Mouse (Mus musculus) heart, embryonic 13.5 days (tissue): ENCODE measurements at regions not wholly inside any gene's neighbourhood (a gene's known extent, or its start where the extent isn't known, plus 50 kb on each side); places are given as distances from the start of the nearest gene placed in this dataset.
A peak's percentile ranks its signal among the peaks of the same experiment; 100 is the strongest.

ENCODE experiments used
- ATAC-seq: fragments of 200-750 bp; cut with Nextera tagmentation; 2 replicates; pipeline ENCODE4 v1.8.0; 2017; ENCODE audit warnings: moderate TSS enrichment; ENCODE audit not compliant: insufficient number of reproducible peaks, low FRiP score, low TSS enrichment; ENCODE audit errors: extremely low read depth
- H3K27ac ChIP-seq: fragments of 300-500 bp; sonication (generic); replicated peaks from 2 replicates; pipeline ENCODE4 v1.5.1; 2015; ENCODE audit warnings: moderate library complexity, mild to moderate bottlenecking, inconsistent platforms
- H3K27me3 ChIP-seq: fragments of 300-500 bp; sonication (generic); replicated peaks from 2 replicates; pipeline ENCODE4 v1.6.1; 2015; ENCODE audit warnings: mild to moderate bottlenecking, inconsistent platforms
- H3K36me3 ChIP-seq: fragments of 300-500 bp; sonication (generic); 2 replicates; pipeline ENCODE4 v1.6.1; 2015; ENCODE audit warnings: mild to moderate bottlenecking, inconsistent platforms
- H3K4me1 ChIP-seq: fragments of 300-500 bp; sonication (generic); 2 replicates; pipeline ENCODE4 v1.6.1; 2015; ENCODE audit warnings: inconsistent platforms
- H3K4me2 ChIP-seq: fragments of 300-500 bp; sonication (generic); 2 replicates; pipeline ENCODE4 v1.6.1; 2015; ENCODE audit warnings: inconsistent platforms, mild to moderate bottlenecking, moderate library complexity
- H3K4me3 ChIP-seq: fragments of 300-500 bp; sonication (generic); 2 replicates; pipeline ENCODE4 v1.5.1; 2015; ENCODE audit warnings: moderate library complexity, mild to moderate bottlenecking, inconsistent platforms
- H3K9ac ChIP-seq: fragments of 300-500 bp; sonication (generic); 2 replicates; pipeline ENCODE4 v1.6.1; 2015; ENCODE audit warnings: inconsistent platforms, mild to moderate bottlenecking, moderate library complexity
- H3K9me3 ChIP-seq: fragments of 300-500 bp; sonication (generic); 2 replicates; pipeline ENCODE4 v1.6.1; 2016; ENCODE audit warnings: inconsistent platforms
- WGBS: fragments of 180-500 bp; shearing (Covaris S2); methylation state at CpG from one replicate; pipeline ENCODE4 v1.1.7; 2015; ENCODE audit warnings: mixed read lengths; 5-methylcytosine and 5-hydroxymethylcytosine counted together

DNA sequence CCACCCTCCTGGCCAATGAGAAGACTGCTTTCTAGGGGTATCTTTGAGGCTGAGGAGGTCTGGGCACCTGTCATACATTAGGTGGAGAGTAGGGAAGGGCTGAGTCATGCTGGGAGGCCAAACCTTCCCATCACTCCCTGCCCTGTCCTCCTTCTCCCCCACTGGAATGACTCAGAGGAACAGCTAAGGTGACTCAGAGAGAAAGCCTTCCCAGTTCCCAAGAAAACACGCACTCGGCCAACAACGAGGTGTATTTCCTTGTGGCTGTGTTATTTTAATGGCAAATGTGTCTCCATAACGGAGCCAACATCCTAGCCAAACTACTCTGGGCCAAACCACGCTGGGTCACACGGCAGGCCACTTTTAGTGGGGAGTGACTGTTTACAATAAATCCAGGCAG lies 124.0 kb upstream of the Cdkn3 start:
- no peak overlapping the region for H3K9ac ChIP-seq
- no peak for ATAC-seq
- no peaks in the 10 kb centered on the region for H3K36me3 ChIP-seq
- no peak overlapping the region for H3K4me2 ChIP-seq
- H3K27ac ChIP-seq: no peak overlapping the region
- H3K4me3 ChIP-seq: no peak overlapping the region
- no peaks in the 10 kb centered on the region for H3K9me3 ChIP-seq
- no peaks in the 10 kb centered on the region; the same call in 1 of the 2 replicates for H3K27me3 ChIP-seq
- 74% methylated on average over 6 of the region's 6 CpGs for WGBS
- peaks cover 10% of the 10 kb centered on the region for H3K4me1 ChIP-seq

DNA sequence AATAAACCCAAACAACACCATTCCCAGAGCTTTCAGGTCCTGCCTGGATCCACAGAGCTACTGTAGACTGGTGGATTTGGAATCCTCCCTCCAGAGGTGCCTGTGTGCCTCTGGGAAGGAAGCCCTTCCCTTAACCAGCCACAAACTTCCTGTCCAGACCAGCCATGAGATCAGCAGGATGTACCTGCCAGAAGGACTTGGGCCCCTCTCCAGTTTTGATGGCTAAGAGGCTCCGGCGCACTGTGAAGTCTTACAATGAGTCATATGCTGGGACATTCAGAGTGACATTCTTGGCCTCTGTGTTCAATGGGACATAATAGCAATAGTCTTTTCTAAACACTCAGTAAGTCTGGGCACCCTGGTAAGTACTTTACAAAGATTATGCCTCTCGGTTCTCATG lies 125.0 kb upstream of the Cdkn3 start:
- Histone ChIP-seq H3K9ac (no peak overlapping the region), H3K27ac (peak overlapping the region; percentile 9; the same call in 1 of the 2 replicates), H3K4me2 (no peak overlapping the region), H3K27me3 (no peaks in the 10 kb centered on the region; the same call in 1 of the 2 replicates), H3K4me1 (peaks cover 10% of the 10 kb centered on the region), H3K4me3 (no peak overlapping the region), H3K36me3 (no peaks in the 10 kb centered on the region), H3K9me3 (0 out of 2 replicates have a peak, but pooled peaks cover 4% of the 10 kb centered on the region)
- WGBS: 47% methylated on average over 3 of the region's 3 CpGs
- no peak for ATAC-seq

DNA sequence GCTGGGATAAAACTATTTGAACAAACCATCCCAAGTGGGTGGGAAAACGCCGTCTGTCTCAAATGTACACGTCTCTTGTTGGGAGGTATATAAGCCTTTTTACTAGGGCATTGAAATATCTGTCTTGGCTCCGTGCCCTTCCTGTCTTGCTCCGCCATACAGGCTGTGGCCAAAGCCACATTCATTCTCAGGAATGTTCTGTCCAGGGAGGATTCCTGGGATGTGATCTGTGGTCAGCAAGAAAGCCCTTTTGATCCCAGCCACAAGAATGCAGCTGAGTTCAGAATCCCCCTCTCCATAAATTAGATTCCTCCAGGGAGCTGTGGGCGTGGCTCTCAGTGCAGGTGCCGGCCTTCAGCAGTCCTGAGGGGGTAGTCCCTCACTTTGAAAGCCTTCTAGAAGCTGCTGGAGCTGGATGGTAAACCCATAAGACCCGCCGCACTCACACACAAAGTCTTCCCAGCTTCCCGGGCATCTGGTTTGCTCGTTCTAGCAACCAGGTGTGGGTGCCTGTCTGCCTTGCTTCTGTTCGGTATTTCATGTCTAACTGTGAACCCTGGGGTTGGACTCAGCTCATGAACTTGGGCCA lies 125.6 kb upstream of the Cdkn3 start:
- ATAC-seq: no peak
- Histone ChIP-seq H3K9me3 (0 out of 2 replicates have a peak, but pooled peaks cover 4% of the 10 kb centered on the region), H3K27ac (peak overlapping the region; percentile 9; the same call in 1 of the 2 replicates), H3K27me3 (no peaks in the 10 kb centered on the region), H3K9ac (no peak overlapping the region), H3K4me3 (no peak overlapping the region), H3K4me2 (no peak overlapping the region), H3K4me1 (peaks cover 10% of the 10 kb centered on the region), H3K36me3 (no peaks in the 10 kb centered on the region)
- WGBS: 66% methylated on average over 12 of the region's 12 CpGs

DNA sequence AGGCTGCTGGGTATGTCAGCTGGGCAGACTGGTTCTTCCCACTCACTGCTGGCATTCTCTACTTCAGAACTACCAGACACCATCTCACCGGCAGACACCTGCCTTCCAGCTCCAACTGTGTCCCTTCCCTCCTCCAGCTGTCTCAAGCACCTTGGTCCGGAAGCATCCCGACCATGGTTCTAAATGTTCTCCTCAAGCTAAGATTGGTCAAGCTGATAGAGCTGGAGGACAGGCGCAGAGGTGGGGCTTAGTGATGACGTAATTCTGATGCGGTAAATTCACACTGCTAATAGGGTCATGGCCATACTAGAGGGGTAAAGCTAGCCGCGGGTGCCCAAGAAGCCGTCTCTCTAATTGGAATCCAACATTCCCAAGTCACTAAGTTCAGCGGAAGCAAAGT lies 126.1 kb upstream of the Cdkn3 start:
- no peak overlapping the region for H3K27ac ChIP-seq
- H3K9ac ChIP-seq: no peak overlapping the region
- no peaks in the 10 kb centered on the region for H3K36me3 ChIP-seq
- 0 out of 2 replicates have a peak, but pooled peaks cover 4% of the 10 kb centered on the region for H3K9me3 ChIP-seq
- H3K27me3 ChIP-seq: no peaks in the 10 kb centered on the region
- no peak for ATAC-seq
- 84% methylated on average over 10 of the region's 10 CpGs for WGBS
- peaks cover 10% of the 10 kb centered on the region for H3K4me1 ChIP-seq
- no peak overlapping the region for H3K4me3 ChIP-seq
- no peak overlapping the region for H3K4me2 ChIP-seq

DNA sequence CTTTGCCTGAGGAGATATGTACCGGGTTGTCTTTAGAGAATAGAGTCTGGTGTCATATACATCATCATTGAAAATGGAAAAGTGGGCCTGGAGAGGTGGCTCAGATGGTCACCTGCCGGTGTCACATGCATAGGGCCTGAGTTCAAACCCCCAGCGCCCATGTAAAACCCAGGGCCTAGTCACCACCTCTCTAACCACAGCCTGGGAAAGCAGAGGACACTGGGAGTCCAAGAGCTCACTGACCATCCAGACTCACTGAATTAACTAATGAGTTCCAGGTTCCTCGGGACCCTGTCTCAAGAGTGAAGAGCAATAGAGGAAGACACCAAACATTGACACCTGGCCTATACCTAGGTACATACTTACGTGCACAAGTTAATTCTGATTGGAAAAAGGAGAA lies 132.7 kb upstream of the Cdkn3 start:
- Histone ChIP-seq H3K27ac (no peak overlapping the region), H3K9ac (no peak overlapping the region), H3K9me3 (0 out of 2 replicates have a peak, but pooled peaks cover 4% of the 10 kb centered on the region), H3K4me2 (no peak overlapping the region), H3K36me3 (no peaks in the 10 kb centered on the region), H3K27me3 (no peaks in the 10 kb centered on the region), H3K4me1 (peaks cover 15% of the 10 kb centered on the region), H3K4me3 (no peak overlapping the region)
- no peak for ATAC-seq
- 90% methylated on average over 5 of the region's 5 CpGs for WGBS

DNA sequence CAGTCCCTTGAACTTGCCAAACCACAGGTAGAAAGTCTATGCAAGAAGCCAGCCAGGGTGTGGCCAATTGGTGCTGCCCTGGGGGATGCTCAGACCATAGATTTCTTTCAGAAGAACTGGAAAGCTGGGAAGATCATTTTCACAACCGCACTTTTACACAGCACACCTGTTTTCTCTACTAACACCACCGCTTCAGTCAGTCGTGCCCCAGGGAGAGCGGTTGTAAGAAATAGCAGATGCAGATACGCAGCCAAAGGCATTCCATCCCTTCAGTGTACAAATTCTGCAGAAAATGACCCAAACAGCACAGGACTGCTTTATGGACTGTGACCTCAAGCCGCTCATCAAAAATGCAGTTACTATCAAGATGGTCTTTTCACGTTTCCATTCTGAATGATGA lies 134.6 kb upstream of the Cdkn3 start:
- H3K4me3 ChIP-seq: no peak overlapping the region
- H3K27me3 ChIP-seq: no peaks in the 10 kb centered on the region
- no peaks in the 10 kb centered on the region for H3K36me3 ChIP-seq
- no peak overlapping the region for H3K4me2 ChIP-seq
- 84% methylated on average over 7 of the region's 7 CpGs for WGBS
- H3K27ac ChIP-seq: no peak overlapping the region
- no peak for ATAC-seq
- H3K9ac ChIP-seq: no peak overlapping the region
- no peaks in the 10 kb centered on the region for H3K9me3 ChIP-seq
- peaks cover 15% of the 10 kb centered on the region for H3K4me1 ChIP-seq

DNA sequence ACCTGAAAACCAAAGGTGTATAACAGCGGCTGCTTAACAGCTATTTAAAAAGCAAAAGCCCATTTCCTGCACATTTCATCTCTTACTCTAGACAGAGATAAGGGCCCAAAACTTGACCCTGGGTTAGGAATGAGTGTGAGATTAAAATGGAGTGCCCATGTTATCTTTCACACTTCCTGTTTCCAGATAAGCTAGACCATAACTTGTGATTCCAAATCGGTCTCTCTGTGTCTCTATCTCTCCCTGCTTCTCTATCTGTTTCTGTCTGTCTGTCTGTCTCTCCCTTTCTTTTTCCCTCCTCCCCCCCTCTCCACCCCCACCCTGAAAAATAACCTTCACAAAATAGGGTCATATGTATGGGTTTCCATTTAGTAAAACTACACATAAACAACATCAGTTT lies 136.7 kb upstream of the Cdkn3 start:
- no peaks in the 10 kb centered on the region for H3K36me3 ChIP-seq
- WGBS: 6% methylated on average over 2 of the region's 2 CpGs
- no peaks in the 10 kb centered on the region for H3K27me3 ChIP-seq
- no peak for ATAC-seq
- H3K4me2 ChIP-seq: no peak overlapping the region
- H3K9ac ChIP-seq: no peak overlapping the region
- H3K27ac ChIP-seq: peak overlapping the region; percentile 42
- peaks cover 15% of the 10 kb centered on the region for H3K4me1 ChIP-seq
- no peak overlapping the region for H3K4me3 ChIP-seq
- H3K9me3 ChIP-seq: 0 out of 2 replicates have a peak, but pooled peaks cover 3% of the 10 kb centered on the region

DNA sequence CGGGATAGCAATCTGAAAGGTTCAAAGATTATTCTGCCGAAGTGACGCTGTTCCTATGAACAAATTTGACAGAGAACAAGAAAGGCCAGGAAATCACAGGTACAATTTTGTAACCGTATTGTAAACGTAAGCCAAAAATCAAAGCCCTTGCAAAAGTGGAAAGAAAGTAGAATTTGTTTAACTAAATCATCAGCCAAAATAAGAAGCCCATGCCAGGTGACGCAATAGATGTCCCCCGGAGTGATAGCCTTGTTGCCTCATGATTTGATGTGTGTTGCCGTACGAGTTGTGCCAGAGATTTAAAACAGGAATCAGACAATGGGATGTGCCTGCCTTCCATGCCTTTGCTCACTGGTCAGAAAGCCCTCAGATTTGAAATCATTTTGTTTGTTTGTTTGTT lies 144.3 kb upstream of the Cdkn3 start:
- no peak for ATAC-seq
- H3K36me3 ChIP-seq: no peaks in the 10 kb centered on the region

DNA sequence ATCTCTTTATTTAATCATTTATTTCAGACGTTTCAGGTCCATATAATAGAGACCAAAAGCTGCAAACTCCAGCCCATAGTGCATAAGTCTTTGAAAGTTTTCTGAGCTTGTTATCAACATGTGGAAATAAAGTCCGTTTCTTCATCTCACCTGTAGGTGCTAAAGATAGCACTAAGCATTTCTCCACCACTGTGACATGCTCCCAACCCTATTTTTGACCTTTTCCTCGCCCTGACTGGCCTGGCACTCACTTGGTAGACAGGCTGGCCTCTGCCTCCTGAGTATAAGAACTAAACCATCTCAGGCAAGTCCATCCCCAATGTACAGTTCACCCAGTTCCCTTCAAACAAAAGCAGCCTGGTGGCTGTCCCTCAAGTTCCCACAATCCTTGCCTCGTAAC lies 145.4 kb upstream of the Cdkn3 start:
- H3K36me3 ChIP-seq: no peaks in the 10 kb centered on the region
- no peak overlapping the region for H3K4me3 ChIP-seq
- no peaks in the 10 kb centered on the region for H3K27me3 ChIP-seq
- no peak overlapping the region for H3K4me2 ChIP-seq
- H3K9me3 ChIP-seq: 0 out of 2 replicates have a peak, but pooled peaks cover 3% of the 10 kb centered on the region
- H3K9ac ChIP-seq: no peak overlapping the region
- no peak for ATAC-seq
- 54% methylated on average over 4 of the region's 4 CpGs for WGBS
- peaks cover 22% of the 10 kb centered on the region for H3K4me1 ChIP-seq
- no peak overlapping the region for H3K27ac ChIP-seq

More for the DNA sequence above, 144.3 kb upstream of the Cdkn3 start:
- WGBS: 87% methylated on average over 9 of the region's 9 CpGs
- H3K4me2 ChIP-seq: no peak overlapping the region
- H3K9me3 ChIP-seq: 0 out of 2 replicates have a peak, but pooled peaks cover 3% of the 10 kb centered on the region
- no peak overlapping the region for H3K4me3 ChIP-seq
- no peaks in the 10 kb centered on the region for H3K27me3 ChIP-seq
- peaks cover 17% of the 10 kb centered on the region for H3K4me1 ChIP-seq
- no peak overlapping the region for H3K9ac ChIP-seq
- H3K27ac ChIP-seq: no peak overlapping the region

DNA sequence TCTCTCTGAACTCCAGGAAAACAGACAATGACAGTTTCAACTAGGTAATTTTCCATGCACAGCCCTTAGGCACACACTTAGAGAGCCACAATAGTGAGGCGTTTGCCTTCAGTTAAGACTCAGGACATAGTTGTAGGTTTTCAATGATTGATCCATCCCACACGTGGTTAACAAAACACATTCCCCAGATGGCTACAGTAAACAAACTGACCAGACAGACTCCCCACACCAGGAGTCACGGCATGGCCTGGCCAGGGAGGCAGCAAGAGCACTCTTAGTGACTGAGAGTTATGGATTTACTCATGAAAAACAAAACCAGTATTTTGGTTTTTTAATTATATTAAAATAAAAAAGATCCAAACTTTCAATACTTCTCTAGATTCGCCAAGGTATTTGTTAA lies 146.6 kb upstream of the Cdkn3 start:
- H3K36me3 ChIP-seq: no peaks in the 10 kb centered on the region
- H3K4me2 ChIP-seq: no peak overlapping the region
- no peaks in the 10 kb centered on the region for H3K27me3 ChIP-seq
- no peak overlapping the region for H3K4me3 ChIP-seq
- H3K27ac ChIP-seq: no peak overlapping the region
- no peak overlapping the region for H3K9ac ChIP-seq
- peaks cover 25% of the 10 kb centered on the region for H3K4me1 ChIP-seq
- no peaks in the 10 kb centered on the region for H3K9me3 ChIP-seq
- no peak for ATAC-seq
- WGBS: 55% methylated on average over 4 of the region's 4 CpGs

DNA sequence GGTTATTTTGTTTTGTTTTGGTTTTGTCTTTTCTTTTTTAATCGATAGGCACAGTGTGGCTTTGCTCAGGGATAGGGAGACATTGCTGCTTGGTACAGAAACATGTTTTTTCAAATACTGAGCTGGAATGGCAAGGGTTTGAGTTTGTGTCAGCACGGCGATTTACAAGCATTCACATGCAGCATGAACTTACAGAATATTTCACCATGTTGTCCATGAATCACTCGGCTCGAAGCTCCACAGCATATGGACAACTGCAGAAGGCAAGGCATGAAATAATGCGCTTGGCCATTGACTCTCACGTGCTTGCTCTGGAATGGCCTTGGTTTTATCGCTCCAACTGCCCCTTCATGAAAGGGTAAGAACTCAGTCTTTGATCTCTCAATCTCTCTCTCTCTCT lies 147.1 kb upstream of the Cdkn3 start:
- 63% methylated on average over 8 of the region's 8 CpGs for WGBS
- Histone ChIP-seq H3K9ac (no peak overlapping the region), H3K27ac (no peak overlapping the region), H3K4me2 (no peak overlapping the region), H3K27me3 (no peaks in the 10 kb centered on the region), H3K36me3 (0 out of 2 replicates have a peak, but pooled peaks cover 3% of the 10 kb centered on the region), H3K4me1 (peaks cover 25% of the 10 kb centered on the region), H3K9me3 (no peaks in the 10 kb centered on the region), H3K4me3 (no peak overlapping the region)
- no peak for ATAC-seq

DNA sequence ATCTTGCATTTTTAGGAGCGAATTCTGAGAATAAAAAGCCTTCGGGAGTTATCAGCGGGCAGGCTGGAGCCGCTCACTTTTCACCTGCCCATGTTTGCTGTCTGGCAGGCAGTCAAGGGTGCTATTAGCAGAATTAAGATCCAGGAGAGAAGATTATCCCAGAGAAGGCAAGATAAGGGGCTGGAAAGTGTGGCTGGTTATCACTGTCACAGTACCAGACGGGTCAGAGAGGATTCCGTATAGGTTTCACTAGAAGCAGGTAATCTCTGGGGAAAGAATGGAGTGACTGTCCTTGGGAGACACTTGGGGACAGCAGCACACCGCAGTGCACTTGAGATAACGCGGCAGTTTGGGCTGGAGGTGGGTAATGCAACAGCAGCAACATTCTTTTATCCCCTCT lies 147.8 kb upstream of the Cdkn3 start:
- H3K4me3 ChIP-seq: 0 out of 2 replicates have a peak overlapping the region, but pooled peaks have one; percentile 8
- H3K9ac ChIP-seq: no peak overlapping the region
- H3K9me3 ChIP-seq: no peaks in the 10 kb centered on the region
- 0 out of 2 replicates have a peak, but pooled peaks cover 3% of the 10 kb centered on the region for H3K36me3 ChIP-seq
- no peak for ATAC-seq
- H3K4me2 ChIP-seq: peak overlapping the region; percentile 47
- H3K27ac ChIP-seq: no peak overlapping the region
- H3K27me3 ChIP-seq: no peaks in the 10 kb centered on the region
- WGBS: 12% methylated on average over 9 of the region's 9 CpGs
- H3K4me1 ChIP-seq: peaks cover 25% of the 10 kb centered on the region
